Mouse (Mus musculus) thymus, adult 2 months (tissue): ENCODE results near the gene Rasa2. TPM values are rescaled to one million over a fixed set of nuclear protein-coding genes. Genes with fewer than 3 reads are reported as not detected.
"Not testable (repeated sequence)": the region's sequence is repeated elsewhere in the genome, so short reads cannot be mapped to it uniquely, and the experiment has no call there.

Experiments used
- DNase-seq: peaks from one replicate; pipeline ENCODE4 v3.0.0; 2021
- H3K27ac ChIP-seq: fragments of 200-500 bp; 2 replicates; pipeline ENCODE4 v1.5.1; 2012; ENCODE audit warnings: low read length, control low read depth; ENCODE audit not compliant: control insufficient read depth, insufficient read depth
- H3K27me3 ChIP-seq: fragments of 200-500 bp; 2 replicates; pipeline ENCODE4 v1.6.1; 2012; ENCODE audit warnings: mild to moderate bottlenecking, low read length, moderate library complexity, mixed read lengths; ENCODE audit not compliant: control insufficient read depth, insufficient read depth
- H3K36me3 ChIP-seq: fragments of 200-500 bp; 2 replicates; pipeline ENCODE4 v1.6.1; 2012; ENCODE audit warnings: mild to moderate bottlenecking, low read length, moderate library complexity; ENCODE audit not compliant: control insufficient read depth, insufficient read depth
- H3K4me1 ChIP-seq: fragments of 200-500 bp; replicated peaks from 2 replicates; pipeline ENCODE4 v1.6.1; 2012; ENCODE audit warnings: low read length; ENCODE audit not compliant: control insufficient read depth, insufficient read depth
- H3K4me3 ChIP-seq: fragments of 200-500 bp; 2 replicates; pipeline ENCODE4 v1.5.1; 2012; ENCODE audit warnings: mild to moderate bottlenecking, low read length, control low read depth, moderate library complexity; ENCODE audit not compliant: control insufficient read depth, insufficient read depth
- CTCF ChIP-seq: fragments of 200-500 bp; IDR thresholded peaks from 2 replicates; pipeline ENCODE4 v1.5.1; 2012; ENCODE audit warnings: mild to moderate bottlenecking, control low read depth, low read length, moderate library complexity, borderline replicate concordance; ENCODE audit not compliant: control insufficient read depth, poor library complexity, insufficient read depth; ENCODE audit errors: extremely low read depth
- POLR2A ChIP-seq: fragments of 200-500 bp; IDR thresholded peaks from 2 replicates; pipeline ENCODE4 v1.6.1; 2012; ENCODE audit warnings: mild to moderate bottlenecking, low read length, control low read depth, moderate library complexity; ENCODE audit not compliant: control insufficient read depth, poor library complexity, insufficient read depth; ENCODE audit errors: extremely low read depth
- WGBS: fragments of 180-500 bp; shearing (Covaris S2); methylation state at CpG from one replicate; pipeline ENCODE4 v1.1.7; 2018; 5-methylcytosine and 5-hydroxymethylcytosine counted together
- polyA plus RNA-seq: library from polyadenylated mRNA; depleted of rRNA; stranded (reverse); fragments of >200 nt; gene quantifications from 2 replicates; pipeline ENCODE4 v1.2.3, GENCODE M21; 2012; rRNA removed

The Rasa2 gene
- polyA plus RNA-seq = 6.5 and 7.4 TPM in 2 replicates

- Histone ChIP-seq H3K27ac (peak within 1 kb of the TSS; percentile 42), H3K36me3 (no peaks in the 10 kb centered on the region), H3K27me3 (no peaks in the 10 kb centered on the region), H3K4me1 (peaks cover 20% of the 10 kb centered on the region), H3K4me3 (peak within 1 kb of the TSS; percentile 60)
- peak; percentile 96 for DNase-seq
- WGBS = 4% methylated on average over 52 of the region's 52 CpGs
- TF ChIP-seq POLR2A = peak; percentile 99
- peak; percentile 65; the same call in 1 of the 2 replicates for TF ChIP-seq CTCF
Observed at GRCm38 (mm10) chr9:96631389-96632072, at the start of gene Rasa2. TSS of gene Rasa2 (minus strand) at chr9:96631617.

GRCm38 (mm10) chr9:96678611-96679010, 47.2 kb upstream of the Rasa2 start:
- H3K4me1 ChIP-seq = no peaks in the 10 kb centered on the region
- 62% methylated on average over 5 of the region's 5 CpGs for WGBS
- no peak for DNase-seq
- no peaks in the 10 kb centered on the region for H3K36me3 ChIP-seq
- no peak overlapping the region for H3K4me3 ChIP-seq
- H3K27me3 ChIP-seq = no peaks in the 10 kb centered on the region
- TF ChIP-seq POLR2A = no peak
- no peak for TF ChIP-seq CTCF
- H3K27ac ChIP-seq = no peak overlapping the region

- H3K4me1 ChIP-seq, H3K27me3 ChIP-seq, H3K36me3 ChIP-seq, H3K27ac ChIP-seq, DNase-seq, H3K4me3 ChIP-seq: not testable (repeated sequence)
- WGBS = 94% methylated on average over 5 of the region's 5 CpGs
Observed at GRCm38 (mm10) chr9:96677711-96678110, 46.3 kb upstream of the Rasa2 start.

- TF ChIP-seq POLR2A (no peak), CTCF (no peak)
- Histone ChIP-seq H3K27me3 (no peaks in the 10 kb centered on the region), H3K36me3 (no peaks in the 10 kb centered on the region), H3K4me3 (no peak overlapping the region), H3K4me1 (no peaks in the 10 kb centered on the region), H3K27ac (no peak overlapping the region)
- 96% methylated on average over 10 of the region's 10 CpGs for WGBS
- no peak for DNase-seq
Observed at GRCm38 (mm10) chr9:96676671-96677070, 45.3 kb upstream of the Rasa2 start.

- 86% methylated on average over 8 of the region's 8 CpGs for WGBS
- H3K27me3 ChIP-seq = no peaks in the 10 kb centered on the region
- no peak for DNase-seq
- H3K27ac ChIP-seq = no peak overlapping the region
- H3K36me3 ChIP-seq = no peaks in the 10 kb centered on the region
- H3K4me3 ChIP-seq = no peak overlapping the region
- TF ChIP-seq CTCF (no peak), POLR2A (no peak)
- no peaks in the 10 kb centered on the region for H3K4me1 ChIP-seq
Observed at GRCm38 (mm10) chr9:96675763-96676640, 44.6 kb upstream of the Rasa2 start.

GRCm38 (mm10) chr9:96675071-96675762, 43.8 kb upstream of the Rasa2 start:
- H3K27me3 ChIP-seq = no peaks in the 10 kb centered on the region
- H3K4me1 ChIP-seq = no peaks in the 10 kb centered on the region
- peak; percentile 76 for DNase-seq
- no peak overlapping the region for H3K27ac ChIP-seq
- no peak overlapping the region for H3K4me3 ChIP-seq
- peak; percentile 43; the same call in 1 of the 2 replicates for TF ChIP-seq CTCF
- no peak for TF ChIP-seq POLR2A
- no peaks in the 10 kb centered on the region for H3K36me3 ChIP-seq
- 39% methylated on average over 5 of the region's 5 CpGs for WGBS
